Mouse (Mus musculus) pancreas, adult 10 weeks (tissue): ENCODE data around the gene Esp8. TPM values are rescaled to one million over a fixed set of nuclear protein-coding genes. Genes with fewer than 3 reads are reported as not detected.

Source experiments
- polyA plus RNA-seq: library from polyadenylated mRNA; stranded (reverse); fragments of 350-450 nt; fragmentation: Illumina TruSeq; extraction: RNeasy Lipid Tissue Mini Kit (QIAGEN cat#74804); gene quantifications from one replicate; pipeline ENCODE4 v1.2.3, GENCODE M21; 2015; ENCODE audit warnings: low read depth, low replicate concordance; ENCODE audit not compliant: insufficient read depth

Esp8 gene
- not detected for polyA plus RNA-seq

GRCm38 (mm10) chr17:40519818-40520217, at the start of gene Esp8:
Esp8 (plus strand) TSS chr17:40520022.

GRCm38 (mm10) chr17:40561207-40561606, 41.4 kb downstream of the Esp8 start, which contains the start of gene Esp6:
Esp6 (plus strand) TSS chr17:40561507.

Other genes starting within 250 kb of the Esp8 start
- not detected for gene Crisp1, start 200.8 kb upstream of the Esp8 start, polyA plus RNA-seq
- gene Esp6, start 41.5 kb downstream of the Esp8 start, polyA plus RNA-seq = not detected
- not detected for gene Esp4, start 78.6 kb downstream of the Esp8 start, polyA plus RNA-seq
- not detected for gene Esp3, start 112.1 kb downstream of the Esp8 start, polyA plus RNA-seq
- gene Esp1, start 207.1 kb downstream of the Esp8 start, polyA plus RNA-seq = not detected